Mouse (Mus musculus): ENCODE measurements at regions not wholly inside any gene's neighbourhood (a gene's known extent, or its start where the extent isn't known, plus 50 kb on each side); places are given as distances from the start of the nearest gene placed in this dataset. TPM values are rescaled to one million over a fixed set of nuclear protein-coding genes. Genes with fewer than 3 reads are reported as not detected.

- no peak overlapping the region for H3K27ac ChIP-seq (replicated peaks; ENCODE audit: low read depth, low read length)
- no peaks in the 10 kb centered on the region for H3K4me1 ChIP-seq (ENCODE audit: control insufficient read depth, insufficient read depth, low read length)
- 47% methylated on average over 5 of the region's 5 CpGs for WGBS
- no peak overlapping the region for H3K9ac ChIP-seq (replicated peaks; ENCODE audit: low read length)
- no peaks in the 10 kb centered on the region for H3K27me3 ChIP-seq (ENCODE audit: control insufficient read depth, insufficient read depth, low read length)
- no peaks in the 10 kb centered on the region for H3K9me3 ChIP-seq (replicated peaks; ENCODE audit: control insufficient read depth, low read length)
- no peaks in the 10 kb centered on the region for H3K36me3 ChIP-seq (replicated peaks; ENCODE audit: control insufficient read depth, insufficient read depth, low read depth, low read length)
- peak; percentile 52 for DNase-seq (ENCODE audit: low spot score)
- no peak overlapping the region for H3K4me2 ChIP-seq (ENCODE audit: low read depth, low read length)
- ATAC-seq (replicated peaks; ENCODE audit: insufficient number of reproducible peaks, low FRiP score, low TSS enrichment, low read depth): no peak
- H3K4me3 ChIP-seq (ENCODE audit: low read depth, low read length): no peak overlapping the region
Measured at GRCm38 (mm10) chr1:29405807-29406206, 625.8 kb upstream of the Gm597 start.

- no peak for ATAC-seq (replicated peaks; ENCODE audit: insufficient number of reproducible peaks, low FRiP score, low TSS enrichment, low read depth)
- no peaks in the 10 kb centered on the region for H3K9me3 ChIP-seq (replicated peaks; ENCODE audit: control insufficient read depth, low read length)
- 86% methylated on average over 6 of the region's 6 CpGs for WGBS
- H3K27me3 ChIP-seq (ENCODE audit: control insufficient read depth, insufficient read depth, low read length): no peaks in the 10 kb centered on the region
- H3K36me3 ChIP-seq (replicated peaks; ENCODE audit: control insufficient read depth, insufficient read depth, low read depth, low read length): no peaks in the 10 kb centered on the region
- H3K9ac ChIP-seq (replicated peaks; ENCODE audit: low read length): no peak overlapping the region
- no peak overlapping the region for H3K27ac ChIP-seq (replicated peaks; ENCODE audit: low read depth, low read length)
- H3K4me2 ChIP-seq (ENCODE audit: low read depth, low read length): no peak overlapping the region
- no peaks in the 10 kb centered on the region for H3K4me1 ChIP-seq (ENCODE audit: control insufficient read depth, insufficient read depth, low read length)
- no peak for DNase-seq (ENCODE audit: low spot score)
- no peak overlapping the region for H3K4me3 ChIP-seq (ENCODE audit: low read depth, low read length)
Measured at GRCm38 (mm10) chr1:29404139-29404538, 624.1 kb upstream of the Gm597 start.

GRCm38 (mm10) chr1:29363783-29364182, 583.7 kb upstream of the Gm597 start:
- H3K36me3 ChIP-seq (replicated peaks; ENCODE audit: control insufficient read depth, insufficient read depth, low read depth, low read length): no peaks in the 10 kb centered on the region
- no peak overlapping the region for H3K9ac ChIP-seq (replicated peaks; ENCODE audit: low read length)
- no peaks in the 10 kb centered on the region for H3K4me1 ChIP-seq (ENCODE audit: control insufficient read depth, insufficient read depth, low read length)
- H3K9me3 ChIP-seq (replicated peaks; ENCODE audit: control insufficient read depth, low read length): no peaks in the 10 kb centered on the region
- H3K27me3 ChIP-seq (ENCODE audit: control insufficient read depth, insufficient read depth, low read length): no peaks in the 10 kb centered on the region
- H3K4me3 ChIP-seq (ENCODE audit: low read depth, low read length): no peak overlapping the region
- WGBS: 58% methylated on average over 1 of the region's 1 CpGs
- no peak overlapping the region for H3K27ac ChIP-seq (replicated peaks; ENCODE audit: low read depth, low read length)
- no peak for ATAC-seq (replicated peaks; ENCODE audit: insufficient number of reproducible peaks, low FRiP score, low TSS enrichment, low read depth)
- DNase-seq (ENCODE audit: low spot score): no peak
- H3K4me2 ChIP-seq (ENCODE audit: low read depth, low read length): no peak overlapping the region

GRCm38 (mm10) chr1:29341587-29341986, 561.5 kb upstream of the Gm597 start:
- no peak for ATAC-seq (replicated peaks; ENCODE audit: insufficient number of reproducible peaks, low FRiP score, low TSS enrichment, low read depth)
- no peaks in the 10 kb centered on the region for H3K4me1 ChIP-seq (ENCODE audit: control insufficient read depth, insufficient read depth, low read length)
- no peak for DNase-seq (ENCODE audit: low spot score)
- H3K36me3 ChIP-seq (replicated peaks; ENCODE audit: control insufficient read depth, insufficient read depth, low read depth, low read length): no peaks in the 10 kb centered on the region
- H3K4me2 ChIP-seq (ENCODE audit: low read depth, low read length): no peak overlapping the region
- H3K9me3 ChIP-seq (replicated peaks; ENCODE audit: control insufficient read depth, low read length): no peaks in the 10 kb centered on the region
- no peak overlapping the region for H3K4me3 ChIP-seq (ENCODE audit: low read depth, low read length)
- no peak overlapping the region for H3K9ac ChIP-seq (replicated peaks; ENCODE audit: low read length)
- no peaks in the 10 kb centered on the region for H3K27me3 ChIP-seq (ENCODE audit: control insufficient read depth, insufficient read depth, low read length)
- no peak overlapping the region for H3K27ac ChIP-seq (replicated peaks; ENCODE audit: low read depth, low read length)
- WGBS: 42% methylated on average over 2 of the region's 2 CpGs

GRCm38 (mm10) chr1:29340945-29341344, 560.9 kb upstream of the Gm597 start:
- H3K4me2 ChIP-seq (ENCODE audit: low read depth, low read length): no peak overlapping the region
- WGBS: 75% methylated on average over 3 of the region's 3 CpGs

GRCm38 (mm10) chr1:29328930-29329329, 548.9 kb upstream of the Gm597 start:
- H3K4me1 ChIP-seq (ENCODE audit: control insufficient read depth, insufficient read depth, low read length): no peaks in the 10 kb centered on the region
- no peaks in the 10 kb centered on the region for H3K36me3 ChIP-seq (replicated peaks; ENCODE audit: control insufficient read depth, insufficient read depth, low read depth, low read length)
- no peaks in the 10 kb centered on the region for H3K9me3 ChIP-seq (replicated peaks; ENCODE audit: control insufficient read depth, low read length)
- no peaks in the 10 kb centered on the region for H3K27me3 ChIP-seq (ENCODE audit: control insufficient read depth, insufficient read depth, low read length)
- no peak overlapping the region for H3K4me2 ChIP-seq (ENCODE audit: low read depth, low read length)
- no peak overlapping the region for H3K4me3 ChIP-seq (ENCODE audit: low read depth, low read length)
- no peak overlapping the region for H3K27ac ChIP-seq (replicated peaks; ENCODE audit: low read depth, low read length)
- DNase-seq (ENCODE audit: low spot score): no peak
- H3K9ac ChIP-seq (replicated peaks; ENCODE audit: low read length): no peak overlapping the region
- ATAC-seq (replicated peaks; ENCODE audit: insufficient number of reproducible peaks, low FRiP score, low TSS enrichment, low read depth): no peak

More at GRCm38 (mm10) chr1:29340945-29341344, 560.9 kb upstream of the Gm597 start:
- Histone ChIP-seq H3K9ac (replicated peaks; ENCODE audit: low read length) (no peak overlapping the region), H3K27me3 (ENCODE audit: control insufficient read depth, insufficient read depth, low read length) (no peaks in the 10 kb centered on the region), H3K4me3 (ENCODE audit: low read depth, low read length) (no peak overlapping the region), H3K9me3 (replicated peaks; ENCODE audit: control insufficient read depth, low read length) (no peaks in the 10 kb centered on the region), H3K36me3 (replicated peaks; ENCODE audit: control insufficient read depth, insufficient read depth, low read depth, low read length) (no peaks in the 10 kb centered on the region), H3K27ac (replicated peaks; ENCODE audit: low read depth, low read length) (no peak overlapping the region), H3K4me1 (ENCODE audit: control insufficient read depth, insufficient read depth, low read length) (no peaks in the 10 kb centered on the region)
- ATAC-seq (replicated peaks; ENCODE audit: insufficient number of reproducible peaks, low FRiP score, low TSS enrichment, low read depth) (no peak), DNase-seq (ENCODE audit: low spot score) (no peak)

Small RNA genes lying in the stretch of these regions (microRNA-seq; reads per million reads assigned to microRNA genes)
- not detected for gene Gm23785 (ENCODE audit: borderline number of aligned reads)
